Mouse (Mus musculus) brain, embryonic 14.5 days (tissue): Measurements from ENCODE around the gene Ttc23. TPM values are rescaled to one million over a fixed set of nuclear protein-coding genes. Genes with fewer than 3 reads are reported as not detected.
A peak's percentile ranks its signal among the peaks of the same experiment; 100 is the strongest.

ENCODE experiments used
- DNase-seq: peaks from one replicate; pipeline ENCODE4 v3.0.0-alpha.2; 2011; ENCODE audit warnings: low read depth
- CTCF ChIP-seq: fragments of 200-500 bp; IDR thresholded peaks from 2 replicates; pipeline ENCODE4 v1.5.1; 2012; ENCODE audit warnings: inconsistent platforms, mild to moderate bottlenecking, moderate library complexity, borderline replicate concordance; ENCODE audit not compliant: insufficient read depth, insufficient read length; ENCODE audit errors: extremely low read depth
- POLR2A ChIP-seq: fragments of 200-500 bp; IDR thresholded peaks from 2 replicates; pipeline ENCODE4 v1.6.1; 2012; ENCODE audit warnings: mild to moderate bottlenecking, inconsistent platforms, borderline replicate concordance; ENCODE audit not compliant: poor library complexity, insufficient read depth, insufficient read length, severe bottlenecking; ENCODE audit errors: extremely low read depth
- polyA plus RNA-seq: library from polyadenylated mRNA; depleted of rRNA; stranded (reverse); fragments of >200 nt; gene quantifications from 2 replicates; pipeline ENCODE4 v1.2.3, GENCODE M21; 2012

Gene Ttc23
- polyA plus RNA-seq, 1 experiment, result 11.9 TPM

- no peak for TF ChIP-seq POLR2A
- no peak for TF ChIP-seq CTCF
Measured at GRCm38 (mm10) chr7:67626671-67627070, 20.5 kb upstream of the Ttc23 start.

GRCm38 (mm10) chr7:67629681-67630080 is 17.5 kb upstream of the Ttc23 start:
- TF ChIP-seq CTCF (no peak), POLR2A (no peak)
- DNase-seq, result no peak

More at GRCm38 (mm10) chr7:67626671-67627070, 20.5 kb upstream of the Ttc23 start:
- DNase-seq, result no peak

GRCm38 (mm10) chr7:67630817-67631216 is 16.4 kb upstream of the Ttc23 start:
- peak; percentile 95 for DNase-seq
- TF ChIP-seq CTCF (peak; percentile 97), POLR2A (no peak)

GRCm38 (mm10) chr7:67632380-67632779 is 14.8 kb upstream of the Ttc23 start:
- no peak for DNase-seq
- TF ChIP-seq POLR2A (no peak), CTCF (peak; percentile 39; the same call in 1 of the 2 replicates)

- TF ChIP-seq POLR2A (no peak), CTCF (no peak)
Measured at GRCm38 (mm10) chr7:67634210-67634609, 13.0 kb upstream of the Ttc23 start.

GRCm38 (mm10) chr7:67636161-67636560 is 11.0 kb upstream of the Ttc23 start:
- no peak for DNase-seq
- TF ChIP-seq POLR2A (no peak), CTCF (no peak)

More at GRCm38 (mm10) chr7:67634210-67634609, 13.0 kb upstream of the Ttc23 start:
- DNase-seq, result no peak

- no peak for DNase-seq
- TF ChIP-seq CTCF (no peak), POLR2A (no peak)
Measured at GRCm38 (mm10) chr7:67639006-67639405, 8.2 kb upstream of the Ttc23 start.

- DNase-seq, result no peak
- TF ChIP-seq CTCF (no peak), POLR2A (no peak)
Measured at GRCm38 (mm10) chr7:67642955-67643354, 4.3 kb upstream of the Ttc23 start.

GRCm38 (mm10) chr7:67644291-67644690 is 2.9 kb upstream of the Ttc23 start:
- DNase-seq, result peak; percentile 7
- TF ChIP-seq POLR2A (no peak), CTCF (no peak)

GRCm38 (mm10) chr7:67644833-67645680 is 2.2 kb upstream of the Ttc23 start, which contains the start of gene Lrrc28:
Lrrc28 (minus strand) TSS chr7:67645268.
- peak; percentile 100 for DNase-seq
- TF ChIP-seq CTCF (no peak), POLR2A (peak; percentile 78; the same call in 1 of the 2 replicates)

GRCm38 (mm10) chr7:67645681-67646014 is 1.6 kb upstream of the Ttc23 start:
- no peak for TF ChIP-seq POLR2A
- no peak for TF ChIP-seq CTCF
- no peak for DNase-seq

GRCm38 (mm10) chr7:67646131-67646530 is 1.1 kb upstream of the Ttc23 start:
- no peak for TF ChIP-seq POLR2A
- TF ChIP-seq CTCF, result no peak
- peak; percentile 17 for DNase-seq
